ENCODE assay signal across 8 mouse cellular contexts in genomic region chr14:75063936-75064335, GRCm38 (mm10).
"Had no signal": no experiment of that assay in that cellular context is flagged by ENCODE, and none has a peak within 500 bp of the region (broad histone marks: within the 10 kb centered on the region; RNA-seq: fewer than 3 reads in every experiment).

No protein-coding gene starts in this region.

- DNase-seq: lung, embryonic 14.5 days; midbrain, embryonic 14.5 days; retina, postnatal 1 day; right cerebral cortex, postnatal 14 days; right cerebral cortex, postnatal 4 days; thymus, adult 18-20 months; thymus, postnatal 14 days had no signal

- ATAC-seq: midbrain, embryonic 16.5 days had no signal
